Mouse (Mus musculus) E14TG2a.4 (cell line): ENCODE data around the gene Rhbdl3.

ENCODE experiments used
- CTCF ChIP-seq: conservative IDR thresholded peaks from 2 replicates; pipeline ENCODE4 v1.5.1; 2014; ENCODE audit warnings: low read length
- NANOG ChIP-seq: IDR thresholded peaks from 2 replicates; pipeline ENCODE4 v1.6.1; 2014; ENCODE audit warnings: borderline replicate concordance, low read length, mixed read lengths

DNA sequence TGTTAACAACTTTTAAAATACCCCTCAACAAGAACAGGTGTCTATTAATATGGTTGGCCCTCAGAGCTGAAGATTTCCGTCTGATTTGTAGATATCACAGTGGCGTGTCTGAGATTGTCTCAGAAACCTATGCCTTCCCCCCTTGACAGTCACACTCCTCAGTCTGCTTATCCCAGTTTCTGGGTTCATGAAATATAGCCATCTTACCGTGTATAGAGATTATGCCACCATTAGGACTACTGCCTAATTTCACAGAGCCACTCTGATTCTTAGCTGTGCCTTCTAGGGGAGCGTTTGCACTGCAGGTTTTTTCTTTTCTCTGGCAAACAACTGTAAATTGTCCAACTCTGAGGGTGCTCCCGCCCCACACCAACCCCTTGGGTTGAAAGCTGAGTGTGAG is 29.6 kb upstream of the Rhbdl3 start:
- no peak for TF ChIP-seq CTCF
- TF ChIP-seq NANOG: no peak
